Mouse (Mus musculus): ENCODE measurements around the gene B4galnt2.

Gene B4galnt2

GRCm38 (mm10) chr11:95826317-95827167, 88.1 kb downstream of the B4galnt2 start:
- DNase-seq (ENCODE audit: low spot score) = no peak

GRCm38 (mm10) chr11:95825625-95826024, 89.1 kb downstream of the B4galnt2 start:
- no peak for DNase-seq (ENCODE audit: low spot score)

- DNase-seq (ENCODE audit: low spot score) = peak; percentile 56
These were observed 89.8 kb downstream of the B4galnt2 start for GRCm38 (mm10) chr11:95824877-95825243.

GRCm38 (mm10) chr11:95824071-95824876, 90.4 kb downstream of the B4galnt2 start, which contains the start of gene Phospho1:
Gene Phospho1, plus strand, starts transcription at chr11:95824499.
- peak; percentile 93 for DNase-seq (ENCODE audit: low spot score)

GRCm38 (mm10) chr11:95822437-95822836, 92.3 kb downstream of the B4galnt2 start:
- no peak for DNase-seq (ENCODE audit: low spot score)

- DNase-seq (ENCODE audit: low spot score) = no peak
These were observed 93.2 kb downstream of the B4galnt2 start for GRCm38 (mm10) chr11:95821511-95821910.

- DNase-seq (ENCODE audit: low spot score) = no peak
These were observed 95.6 kb downstream of the B4galnt2 start for GRCm38 (mm10) chr11:95819138-95819537.
